Mouse (Mus musculus): ENCODE data around the gene Actr5.

The Actr5 gene

GRCm38 (mm10) chr2:158614418-158614955 lies 10.2 kb upstream of the Actr5 start:
- DNase-seq, result no peak

DNA sequence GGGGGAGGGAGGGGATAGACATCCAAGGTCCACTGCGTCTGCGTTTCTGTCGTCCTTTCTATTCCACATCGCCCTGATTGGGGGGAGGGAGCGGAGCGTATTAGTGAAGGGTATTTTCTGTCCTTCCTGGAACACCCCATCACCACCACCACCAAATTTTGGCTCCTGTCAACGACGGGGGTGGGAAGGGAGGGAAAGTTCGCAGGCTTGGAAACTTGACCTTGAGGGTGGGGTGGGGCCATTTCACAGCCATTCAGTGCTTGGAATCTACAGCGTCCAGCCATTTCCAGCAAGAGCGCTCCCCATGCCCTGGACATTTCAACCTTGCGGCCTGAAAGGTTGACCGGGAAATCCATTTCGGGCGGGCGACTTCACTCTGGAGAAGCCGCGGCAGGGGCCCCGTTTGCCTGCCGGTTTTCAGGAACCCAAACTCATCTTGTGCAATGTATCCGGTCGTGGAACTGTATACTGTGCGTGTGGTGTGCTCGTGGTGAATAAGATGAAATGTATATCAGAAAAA lies 9.5 kb upstream of the Actr5 start:
- DNase-seq, result no peak

- DNase-seq, result no peak
Observed at GRCm38 (mm10) chr2:158615702-158616101, 9.0 kb upstream of the Actr5 start.

GRCm38 (mm10) chr2:158616296-158616695 lies 8.4 kb upstream of the Actr5 start:
- DNase-seq, result no peak

- no peak for DNase-seq
Observed at GRCm38 (mm10) chr2:158616790-158617189, 7.9 kb upstream of the Actr5 start.

DNA sequence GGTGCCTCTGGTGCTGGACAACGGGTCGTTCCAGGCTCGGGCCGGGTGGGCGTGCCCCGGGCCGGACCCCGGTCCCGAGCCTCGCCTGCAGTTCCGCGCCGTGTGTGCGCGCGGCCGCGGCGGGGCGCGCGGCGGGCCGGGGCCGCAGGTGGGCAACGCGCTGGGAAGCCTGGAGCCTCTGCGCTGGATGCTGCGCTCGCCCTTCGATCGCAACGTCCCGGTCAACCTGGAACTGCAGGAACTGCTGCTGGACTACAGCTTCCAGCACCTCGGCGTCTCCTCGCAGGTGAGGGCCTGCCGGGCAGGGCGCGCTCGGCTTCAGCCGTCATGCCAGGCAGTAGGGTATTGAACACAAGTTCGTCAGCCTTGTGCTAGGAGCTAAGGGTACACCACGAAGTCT lies 543 bp downstream of the Actr5 start:
- DNase-seq, result peak; percentile 32

DNA sequence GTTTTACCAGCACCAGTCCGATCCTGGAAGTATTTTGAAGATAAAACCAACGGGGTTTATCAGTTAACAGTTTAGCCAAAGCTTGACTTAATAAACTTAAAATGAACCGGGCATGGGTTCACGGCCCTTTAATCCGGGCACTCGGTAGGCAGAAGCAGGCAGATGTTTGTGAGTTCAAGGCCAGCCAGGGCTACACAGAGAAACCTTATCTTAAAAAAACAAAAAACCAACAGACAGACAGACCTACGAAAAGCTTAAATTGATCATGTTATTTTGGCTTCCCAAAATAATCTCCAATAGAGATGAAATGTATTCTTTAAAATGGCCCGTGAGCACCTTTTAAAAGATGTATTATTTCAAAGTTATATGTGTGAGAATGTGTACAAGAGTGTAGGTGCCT lies 1.0 kb downstream of the Actr5 start:
- DNase-seq, result no peak

DNA sequence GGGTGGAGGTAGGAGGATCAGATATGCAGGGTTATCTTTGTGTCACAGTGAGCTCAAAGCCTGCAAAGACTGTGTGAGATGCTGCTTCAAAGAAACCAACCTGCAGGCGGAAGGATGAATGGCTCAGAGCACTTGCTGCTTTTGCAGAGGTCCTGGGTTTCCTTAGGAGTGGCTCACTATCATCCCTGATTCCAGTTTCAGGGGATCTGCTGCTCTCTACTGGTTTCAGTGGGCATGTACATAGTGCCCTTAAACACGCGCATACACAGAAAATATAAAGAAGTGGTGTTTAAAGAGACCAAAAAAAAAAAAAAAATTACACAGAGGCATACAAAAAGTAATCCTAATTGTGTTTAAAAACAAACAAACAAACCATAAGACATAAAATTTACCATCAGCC lies 4.2 kb downstream of the Actr5 start:
- DNase-seq, result no peak

GRCm38 (mm10) chr2:158629414-158629813 lies 4.7 kb downstream of the Actr5 start:
- peak; percentile 36 for DNase-seq

GRCm38 (mm10) chr2:158631873-158632272 lies 7.2 kb downstream of the Actr5 start:
- DNase-seq, result no peak

GRCm38 (mm10) chr2:158641869-158642268 lies 17.2 kb downstream of the Actr5 start:
- DNase-seq, result peak; percentile 64

DNA sequence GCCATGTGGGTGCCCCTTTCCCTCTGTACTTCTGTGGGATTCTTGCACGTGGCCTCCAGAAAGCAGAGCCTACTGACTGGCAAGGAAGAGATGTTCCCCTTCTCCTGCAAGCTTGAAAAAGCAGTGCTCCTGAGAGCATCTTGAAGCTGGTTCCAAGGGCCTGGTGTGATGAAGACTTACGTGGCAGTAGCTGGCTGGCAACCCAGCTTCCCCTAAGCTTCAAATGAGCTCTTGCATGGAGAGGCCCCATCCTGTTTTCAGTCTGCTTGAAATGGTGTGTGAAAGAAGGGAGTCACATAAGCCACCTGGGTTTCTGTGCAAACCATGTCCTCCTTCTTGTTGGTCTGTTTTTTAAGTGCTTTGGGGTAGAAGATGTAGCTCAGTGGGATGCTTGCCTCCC lies 17.9 kb downstream of the Actr5 start:
- DNase-seq, result no peak

- DNase-seq, result no peak
Observed at GRCm38 (mm10) chr2:158643791-158644190, 19.1 kb downstream of the Actr5 start.

GRCm38 (mm10) chr2:158651159-158651908 lies 26.6 kb downstream of the Actr5 start:
- DNase-seq, result no peak

- DNase-seq, result peak; percentile 69
Observed at GRCm38 (mm10) chr2:158652985-158653384, 28.3 kb downstream of the Actr5 start.

GRCm38 (mm10) chr2:158654717-158655116 lies 30.0 kb downstream of the Actr5 start:
- no peak for DNase-seq

DNA sequence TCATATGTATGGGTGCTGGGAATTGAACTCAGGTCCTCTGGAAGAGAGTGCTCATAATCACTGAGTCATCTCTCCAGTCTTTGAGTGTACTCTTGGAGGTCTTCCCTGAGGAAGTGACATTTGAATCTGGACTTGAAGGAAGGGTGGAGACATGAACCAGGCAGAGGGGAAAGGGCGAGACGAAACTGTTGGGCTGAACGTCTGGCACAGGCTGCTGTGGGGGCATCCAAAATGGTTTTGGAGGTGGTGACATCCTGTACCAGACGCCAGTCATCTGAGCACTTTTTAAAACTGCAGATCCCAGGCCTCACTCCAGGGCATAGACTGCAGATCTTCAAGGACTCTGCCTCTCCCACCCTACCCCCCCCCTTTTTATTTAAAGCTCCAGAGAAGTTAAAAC lies 31.1 kb downstream of the Actr5 start:
- no peak for DNase-seq

GRCm38 (mm10) chr2:158658822-158659221 lies 34.1 kb downstream of the Actr5 start:
- no peak for DNase-seq

GRCm38 (mm10) chr2:158659346-158659745 lies 34.7 kb downstream of the Actr5 start:
- DNase-seq, result no peak

DNA sequence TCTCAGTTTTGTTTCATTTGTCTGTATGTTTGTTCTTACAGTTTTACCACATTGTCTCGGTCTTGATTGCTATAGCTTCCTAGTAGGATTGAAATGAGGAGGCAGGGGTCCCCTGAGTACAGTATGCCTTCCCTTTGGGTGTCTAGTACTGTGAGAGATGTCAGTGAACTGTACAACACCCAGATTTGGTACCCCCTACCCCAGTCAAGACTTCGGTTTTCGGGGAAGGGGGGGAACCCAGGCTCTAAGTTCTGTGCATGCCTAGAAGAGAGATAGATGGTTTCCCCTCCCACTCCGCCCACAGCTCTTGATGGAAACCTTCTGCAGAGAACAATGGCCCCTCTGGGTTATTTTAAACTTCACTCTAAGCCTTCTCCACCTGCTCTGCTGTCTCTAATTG lies 40.4 kb downstream of the Actr5 start, which contains the start of gene Ppp1r16b:
Ppp1r16b (plus strand) TSS at position 301 of the 400 bp plus-strand sequence.
- no peak for DNase-seq

- DNase-seq, result no peak
Observed at GRCm38 (mm10) chr2:158666071-158666800, 41.5 kb downstream of the Actr5 start.

- peak; percentile 40 for DNase-seq
Observed at GRCm38 (mm10) chr2:158667022-158667670, 42.5 kb downstream of the Actr5 start.
